Mouse (Mus musculus) left cerebral cortex, postnatal 36 days (tissue): ENCODE results near the gene 5730455P16Rik. TPM values are rescaled to one million over a fixed set of nuclear protein-coding genes. Genes with fewer than 3 reads are reported as not detected.
"Not testable (repeated sequence)": the region's sequence is repeated elsewhere in the genome, so short reads cannot be mapped to it uniquely, and the experiment has no call there.

Experiments
- DNase-seq, 2 experiments: peaks; one replicate each; pipeline ENCODE4 v3.0.0; 2021 to 2022; ENCODE audit warnings: low spot score in 2 of 2, mixed read lengths in 1 of 2
- intact Hi-C: fragments of 180-260 bp; cut with DNase I; formaldehyde crosslinking; loops from one replicate; pipeline ENCODE4 v1.15.1; 2025
- total RNA-seq, 2 experiments: library from RNA; stranded (reverse); gene quantifications; 2 replicates each; pipeline ENCODE4 v1.2.3; 2021

5730455P16Rik gene
- total RNA-seq, 2 experiments from 2014 or later: 48.0 to 51.6 TPM

- DNase-seq: peak; percentile 97 to 99
- intact Hi-C loops: no loop called here
Observed at GRCm38 (mm10) chr11:80383019-80383625, 5.3 kb upstream of the 5730455P16Rik start, which contains the start of gene Zfp207. Gene Zfp207, plus strand, starts transcription at chr11:80383279.

GRCm38 (mm10) chr11:80382626-80383018 is 4.8 kb upstream of the 5730455P16Rik start:
- intact Hi-C loops: no loop called here
- DNase-seq: peak; percentile 24 to 37

- DNase-seq, intact Hi-C loops: not testable (repeated sequence)
Observed at GRCm38 (mm10) chr11:80379184-80379583, 1.4 kb upstream of the 5730455P16Rik start.

GRCm38 (mm10) chr11:80378452-80379068 is 726 bp upstream of the 5730455P16Rik start:
- DNase-seq, intact Hi-C loops: not testable (repeated sequence)

DNA sequence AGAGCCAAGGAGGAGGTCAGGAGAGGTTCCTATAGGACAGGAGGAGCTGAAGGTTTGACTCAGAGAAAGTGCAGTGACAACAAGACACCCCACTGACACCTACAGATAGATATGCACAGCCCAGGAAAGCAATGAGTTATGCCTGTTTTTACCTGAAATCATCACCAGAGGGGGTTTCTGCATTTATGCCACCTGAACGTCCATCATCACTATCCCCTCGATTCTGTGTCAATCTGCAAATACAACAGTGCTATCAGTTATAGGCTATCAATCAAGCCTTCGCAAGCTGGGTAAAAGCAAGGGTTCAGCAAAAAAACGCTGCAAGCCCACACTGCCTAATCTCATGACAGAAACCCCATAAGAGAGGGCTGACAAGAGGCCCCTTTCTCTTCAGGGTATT is 1.2 kb downstream of the 5730455P16Rik start:
- no peak for DNase-seq
- intact Hi-C loops: no loop called here

- intact Hi-C loops: no loop called here
Observed at GRCm38 (mm10) chr11:80368949-80369348, 8.9 kb downstream of the 5730455P16Rik start.

GRCm38 (mm10) chr11:80354832-80355231 is 23.0 kb downstream of the 5730455P16Rik start:
- intact Hi-C loops: loop anchor here (5.0 kb wide), 1 partner anchor 53 kb away; the partner anchor contains the start of gene Rhbdl3
- DNase-seq: no peak

More at GRCm38 (mm10) chr11:80368949-80369348, 8.9 kb downstream of the 5730455P16Rik start:
- DNase-seq: no peak

DNA sequence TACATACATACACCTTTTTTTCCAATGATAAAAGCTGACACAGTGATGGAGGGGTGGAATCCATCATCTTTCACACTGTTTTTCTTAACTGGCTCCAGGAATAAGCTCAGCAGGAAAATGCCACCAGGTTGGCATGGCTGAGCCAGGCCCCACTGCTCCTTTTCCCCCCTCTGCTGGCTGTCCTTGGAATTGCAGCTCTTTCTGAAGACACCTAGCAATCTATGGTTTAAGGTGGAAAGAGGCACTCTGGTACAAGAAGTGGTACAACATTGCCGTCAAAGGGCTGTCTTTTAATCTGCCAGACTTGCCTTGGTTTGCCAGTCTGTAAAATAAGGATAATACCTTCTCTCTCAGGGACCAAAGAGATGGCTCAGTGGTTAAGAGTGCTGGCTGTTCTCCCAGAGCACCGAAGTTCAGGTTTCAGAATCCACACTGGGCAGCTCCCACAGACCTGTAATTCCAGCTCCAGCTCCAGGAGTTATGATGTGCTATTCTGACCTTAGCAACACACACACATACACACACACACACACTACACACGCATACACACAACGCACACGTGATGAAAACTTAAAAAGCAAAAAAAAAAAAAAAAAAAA is 25.9 kb downstream of the 5730455P16Rik start:
- DNase-seq: peak; percentile 79 to 84
- intact Hi-C loops: loop anchor here (2.0 to 5.0 kb wide), 2 partner anchors 50 to 65 kb away; partner anchors contain the start of gene Rhbdl3

DNA sequence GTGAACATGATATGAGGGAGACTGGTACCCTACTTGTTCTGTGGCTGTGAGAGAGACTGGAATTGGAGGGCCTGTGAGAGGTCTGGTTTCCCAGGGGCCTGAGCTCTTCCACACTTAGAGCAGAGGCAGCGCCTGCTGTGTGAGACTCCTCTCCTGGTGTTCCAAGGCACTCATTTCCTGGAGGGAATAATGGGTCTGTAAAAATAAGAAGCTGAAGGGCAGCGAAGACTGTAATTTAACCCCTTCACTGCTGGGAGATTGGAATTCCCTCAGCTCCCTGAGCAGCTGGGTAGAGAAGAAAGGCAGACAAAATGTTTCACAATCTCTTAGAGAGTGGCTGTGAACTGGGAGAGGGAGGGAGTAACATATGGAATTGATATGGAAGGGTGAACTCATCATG is 35.4 kb downstream of the 5730455P16Rik start:
- no peak for DNase-seq
- intact Hi-C loops: no loop called here

DNA sequence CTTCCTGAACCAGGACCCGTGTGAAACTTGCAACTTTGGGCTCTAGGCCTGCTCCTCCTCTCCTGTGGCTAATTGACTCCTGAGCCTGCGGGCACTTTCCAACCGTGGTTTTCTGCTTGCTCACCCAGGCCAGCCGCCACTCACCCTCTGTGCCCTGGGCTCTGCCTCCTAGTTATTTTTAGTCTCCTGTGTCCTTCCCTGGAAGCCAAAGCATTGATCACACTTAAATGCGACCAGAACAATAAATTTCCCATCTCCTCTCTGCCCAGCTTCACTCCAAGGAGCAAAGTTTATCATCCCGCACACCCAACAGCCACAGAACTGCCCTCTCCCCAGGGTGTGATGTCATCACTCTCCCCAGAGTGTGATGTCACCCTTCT is 41.5 kb downstream of the 5730455P16Rik start:
- intact Hi-C loops: no loop called here
- no peak for DNase-seq

- intact Hi-C loops: no loop called here
- no peak for DNase-seq
Observed at GRCm38 (mm10) chr11:80335609-80336350, 42.1 kb downstream of the 5730455P16Rik start.

- intact Hi-C loops: no loop called here
- no peak for DNase-seq
Observed at GRCm38 (mm10) chr11:80332709-80333400, 45.0 kb downstream of the 5730455P16Rik start.

DNA sequence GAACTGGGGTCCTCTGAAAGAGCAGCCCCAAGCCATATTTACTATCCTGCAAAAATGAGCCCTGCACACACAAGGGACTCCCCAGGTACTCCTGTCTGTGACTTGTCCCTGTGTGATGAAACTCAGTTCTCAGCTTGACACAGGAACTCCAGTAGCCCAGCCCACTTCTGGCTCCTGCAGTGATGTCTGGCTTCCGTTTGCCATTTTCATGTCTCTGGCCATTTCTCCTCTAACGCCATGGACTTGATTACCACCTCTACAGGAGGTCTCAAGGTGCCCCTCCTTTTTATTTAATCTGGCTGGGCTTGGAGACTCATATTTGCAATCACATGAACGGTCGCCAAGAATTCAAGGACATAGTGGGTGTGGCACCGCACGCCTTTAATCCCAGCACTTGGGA is 53.2 kb downstream of the 5730455P16Rik start:
- DNase-seq: no peak
- intact Hi-C loops: no loop called here

DNA sequence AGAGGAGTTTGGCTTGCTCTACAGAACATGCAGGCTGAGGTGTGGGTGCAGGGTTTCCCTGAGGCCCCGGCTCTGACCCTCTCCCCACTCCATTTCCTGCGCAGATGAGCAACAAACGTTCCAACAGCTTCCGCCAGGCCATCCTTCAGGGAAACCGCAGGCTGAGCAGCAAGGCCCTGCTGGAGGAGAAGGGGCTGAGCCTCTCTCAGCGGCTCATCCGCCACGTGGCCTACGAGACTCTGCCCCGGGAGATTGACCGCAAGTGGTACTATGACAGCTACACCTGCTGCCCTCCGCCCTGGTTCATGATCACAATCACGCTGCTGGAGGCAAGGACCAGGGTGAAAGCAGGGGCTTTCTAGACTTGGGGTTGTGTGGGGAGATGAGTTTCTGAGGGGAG is 54.6 kb downstream of the 5730455P16Rik start:
- intact Hi-C loops: no loop called here
- no peak for DNase-seq

DNA sequence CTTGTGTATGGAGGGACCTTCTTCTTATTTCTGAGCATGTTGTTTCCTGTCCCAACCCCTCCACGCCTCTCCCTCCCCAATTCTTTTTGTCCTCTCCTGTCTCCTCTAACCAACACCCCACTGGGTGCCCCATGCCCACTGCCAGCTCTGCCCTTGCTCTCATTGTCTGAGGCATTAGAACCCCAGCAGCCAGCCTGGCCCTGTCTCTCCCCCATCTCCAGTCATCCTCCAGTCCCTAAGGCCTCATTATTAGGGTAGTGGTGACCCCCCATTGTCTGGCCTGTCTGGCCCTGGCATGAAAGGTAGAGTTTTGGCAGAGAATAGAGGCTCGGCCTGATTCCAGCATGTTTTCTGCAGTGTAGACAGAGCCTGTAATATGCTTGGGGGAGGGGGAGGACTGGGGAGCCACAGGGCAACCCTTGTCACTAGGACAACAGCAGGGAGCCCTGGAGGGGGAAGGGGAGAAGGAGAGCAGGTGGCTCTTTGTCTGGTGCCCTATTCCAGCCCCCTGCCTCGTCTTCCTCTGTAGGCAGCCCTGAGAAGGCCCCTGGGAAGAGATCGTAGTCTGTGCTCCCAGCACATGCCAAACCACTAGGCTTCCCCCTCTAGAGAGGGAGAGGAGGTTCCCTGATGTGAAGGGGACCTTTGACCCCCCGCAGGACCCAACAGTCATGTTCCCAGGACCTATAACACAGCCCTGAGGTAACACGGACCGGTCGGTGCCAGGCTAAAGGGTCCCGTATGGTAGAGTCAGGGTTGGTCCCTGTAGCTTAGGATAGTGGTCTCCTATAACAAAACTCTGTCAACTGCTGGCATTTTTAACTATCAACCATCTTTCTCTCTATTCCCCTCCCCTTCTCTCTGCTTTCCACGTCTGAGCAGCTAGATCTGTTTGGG is 61.8 kb downstream of the 5730455P16Rik start:
- intact Hi-C loops: no loop called here
- no peak for DNase-seq

GRCm38 (mm10) chr11:80313944-80314343 is 63.9 kb downstream of the 5730455P16Rik start:
- intact Hi-C loops: no loop called here
- DNase-seq: no peak

- intact Hi-C loops: no loop called here
- no peak for DNase-seq
Observed at GRCm38 (mm10) chr11:80313462-80313861, 64.4 kb downstream of the 5730455P16Rik start.

GRCm38 (mm10) chr11:80312565-80312964 is 65.3 kb downstream of the 5730455P16Rik start:
- no peak for DNase-seq
- intact Hi-C loops: no loop called here

- intact Hi-C loops: no loop called here
- DNase-seq: no peak
Observed at GRCm38 (mm10) chr11:80312049-80312448, 65.8 kb downstream of the 5730455P16Rik start.
